Mouse (Mus musculus) layer of hippocampus, adult 11-12 months (tissue): Measurements from ENCODE around the gene Nbl1.

Experiments
- DNase-seq: peaks from one replicate; pipeline ENCODE4 v3.0.0; 2022; ENCODE audit warnings: low spot score

Nbl1 gene

DNA sequence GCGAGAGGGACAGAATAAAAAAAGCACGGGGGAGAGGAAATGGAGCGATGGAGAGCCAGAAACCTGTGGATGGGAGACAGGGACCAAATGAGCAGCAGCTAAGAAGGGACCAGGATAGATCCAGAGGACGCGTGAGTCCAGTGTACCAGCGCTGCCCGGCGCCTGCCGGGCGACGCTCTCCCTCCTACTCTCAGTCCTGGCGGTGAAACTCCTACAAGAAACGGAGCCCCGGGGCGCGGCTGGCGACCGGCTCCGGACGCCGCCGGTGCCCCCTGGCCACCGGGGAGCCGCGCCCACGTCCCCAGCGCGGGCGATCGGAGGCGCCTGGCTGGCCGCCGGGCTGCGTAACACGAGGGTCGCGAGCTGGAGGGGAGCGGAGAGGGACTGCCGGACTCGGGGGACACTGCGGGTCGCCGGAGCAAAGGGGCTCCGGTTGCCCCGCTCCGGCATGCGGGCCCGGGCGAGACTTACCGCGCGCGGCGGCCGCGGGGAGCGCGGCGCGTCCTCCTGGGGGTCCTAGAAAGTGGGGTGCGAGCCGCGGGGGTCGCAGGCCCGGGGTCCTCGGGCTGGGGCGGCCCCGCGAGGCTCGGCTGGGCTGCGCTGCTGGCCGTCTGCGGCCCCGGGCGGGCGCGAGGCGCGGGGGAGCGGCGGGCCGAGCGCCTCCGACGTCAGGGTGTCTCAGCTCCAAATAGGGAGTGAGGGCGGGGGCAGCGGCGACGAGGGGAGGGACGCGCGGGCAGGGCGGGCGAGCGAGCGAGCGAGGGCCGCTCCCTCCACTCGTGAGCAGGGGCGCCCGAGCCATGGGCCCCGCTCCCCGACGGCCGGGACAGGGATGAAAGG lies at the start of gene Nbl1:
TSS of gene Nbl1 (minus strand) at position 638 of the 840 bp plus-strand sequence.
- DNase-seq, result no peak

- DNase-seq, result no peak
Measured at GRCm38 (mm10) chr4:139141785-139142184, 49.0 kb upstream of the Nbl1 start.

DNA sequence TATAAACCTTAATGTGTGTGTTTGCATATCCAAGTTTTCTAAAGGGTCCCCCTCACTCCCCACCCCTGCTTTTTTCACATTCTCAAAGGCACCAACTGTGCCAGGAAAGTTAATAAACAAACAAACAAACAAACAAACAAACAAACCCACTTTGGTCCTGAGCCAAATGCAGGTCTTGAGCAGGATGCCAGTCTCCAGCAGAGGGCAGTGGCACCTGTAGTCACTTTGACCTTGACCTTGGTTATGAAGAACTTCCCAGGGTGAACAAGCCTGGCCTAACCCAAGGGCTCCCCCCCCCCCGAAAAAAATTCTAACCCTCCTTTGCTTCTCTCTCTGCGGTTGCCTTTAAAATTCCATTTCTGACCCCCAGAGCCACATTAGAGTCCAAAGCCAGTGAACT lies 47.5 kb upstream of the Nbl1 start:
- DNase-seq, result no peak

GRCm38 (mm10) chr4:139136011-139136410 lies 43.2 kb upstream of the Nbl1 start:
- no peak for DNase-seq

DNA sequence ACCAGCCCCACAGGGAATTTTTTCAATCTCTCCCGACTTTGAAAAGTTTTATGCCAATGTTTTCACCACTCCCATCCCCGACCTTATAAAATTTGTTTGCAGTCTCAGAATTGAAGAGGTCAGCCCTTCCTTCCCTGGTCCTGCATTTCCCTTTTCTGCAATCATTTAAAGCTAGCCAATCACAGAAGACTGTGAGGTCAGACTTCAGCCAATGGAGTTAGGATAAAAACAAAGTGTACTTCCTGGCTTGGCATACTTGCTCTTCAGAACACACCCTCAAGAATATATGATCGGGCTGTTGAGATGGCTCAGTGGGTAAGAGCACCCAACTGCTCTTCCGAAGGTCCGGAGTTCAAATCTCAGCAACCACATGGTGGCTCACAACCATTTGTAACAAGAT lies 40.3 kb upstream of the Nbl1 start:
- DNase-seq, result no peak

GRCm38 (mm10) chr4:139131858-139132672 lies 39.3 kb upstream of the Nbl1 start:
- peak; percentile 14 for DNase-seq

DNA sequence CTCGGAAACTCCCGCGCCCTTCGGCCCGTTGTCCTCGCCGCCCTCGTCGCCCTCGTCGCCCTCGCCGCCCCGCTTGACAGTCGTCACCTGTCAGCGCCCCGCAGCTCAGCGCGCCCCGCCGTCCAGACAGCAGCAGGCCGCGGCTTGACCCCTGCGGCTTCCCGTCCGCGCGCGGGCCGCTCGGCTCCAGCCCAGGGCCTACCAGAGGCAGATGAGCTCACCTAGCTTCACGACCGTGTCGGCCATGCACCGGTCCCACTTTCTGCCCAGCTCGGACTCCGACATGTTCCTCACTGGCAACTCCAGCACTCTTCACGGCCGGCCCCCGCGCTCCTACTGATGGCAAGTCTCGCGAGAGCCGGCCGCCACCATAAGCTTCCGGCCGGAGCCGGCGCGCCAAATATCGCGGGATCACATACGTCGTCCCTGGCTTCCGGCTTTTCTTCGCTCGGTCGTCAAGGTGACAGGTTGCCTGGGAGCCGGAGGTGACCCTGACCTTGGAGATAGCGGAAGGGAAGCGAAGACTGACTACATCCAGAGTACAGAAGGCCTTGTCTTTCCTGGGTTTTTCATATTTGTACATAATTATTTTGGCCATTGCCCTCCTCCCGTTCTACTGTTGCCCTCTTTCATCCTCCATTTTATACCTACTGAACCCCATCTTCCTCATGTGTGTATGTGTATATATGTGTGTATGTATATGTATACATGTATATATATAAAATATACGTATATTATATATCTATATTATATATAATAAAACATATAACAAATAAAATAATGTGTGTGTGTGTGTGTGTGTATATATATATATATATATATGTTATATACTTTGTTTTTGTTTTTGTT lies 38.1 kb upstream of the Nbl1 start, which contains the start of gene Minos1:
TSS of gene Minos1 (minus strand) at position 413 of the 849 bp plus-strand sequence.
- peak; percentile 99 for DNase-seq

GRCm38 (mm10) chr4:139129806-139130700 lies 37.3 kb upstream of the Nbl1 start:
- peak; percentile 17 for DNase-seq

GRCm38 (mm10) chr4:139126475-139126874 lies 33.7 kb upstream of the Nbl1 start:
- no peak for DNase-seq

- no peak for DNase-seq
Measured at GRCm38 (mm10) chr4:139124940-139125339, 32.1 kb upstream of the Nbl1 start.

DNA sequence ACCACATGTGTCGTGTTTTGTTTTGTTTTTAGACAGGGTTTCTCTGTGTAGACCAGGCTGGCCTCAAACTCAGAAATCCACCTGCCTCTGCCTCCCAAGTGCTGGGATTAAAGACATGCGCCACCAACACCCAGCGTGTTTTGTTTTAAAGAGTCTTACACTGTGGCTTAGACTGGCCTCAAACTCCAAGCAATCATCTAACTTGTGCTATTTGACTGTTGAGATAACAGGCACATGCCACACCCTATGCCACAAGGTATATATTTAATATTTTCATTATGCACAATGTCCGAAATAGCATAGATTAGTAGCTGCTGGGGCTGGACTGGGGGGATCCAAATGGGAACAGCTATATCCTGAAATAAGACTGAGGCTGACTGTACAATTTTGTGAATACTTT lies 29.8 kb upstream of the Nbl1 start:
- DNase-seq, result no peak

- DNase-seq, result no peak
Measured at GRCm38 (mm10) chr4:139120998-139121397, 28.2 kb upstream of the Nbl1 start.

GRCm38 (mm10) chr4:139120281-139120814 lies 27.6 kb upstream of the Nbl1 start:
- no peak for DNase-seq

- DNase-seq, result no peak
Measured at GRCm38 (mm10) chr4:139116356-139117063, 23.7 kb upstream of the Nbl1 start.

DNA sequence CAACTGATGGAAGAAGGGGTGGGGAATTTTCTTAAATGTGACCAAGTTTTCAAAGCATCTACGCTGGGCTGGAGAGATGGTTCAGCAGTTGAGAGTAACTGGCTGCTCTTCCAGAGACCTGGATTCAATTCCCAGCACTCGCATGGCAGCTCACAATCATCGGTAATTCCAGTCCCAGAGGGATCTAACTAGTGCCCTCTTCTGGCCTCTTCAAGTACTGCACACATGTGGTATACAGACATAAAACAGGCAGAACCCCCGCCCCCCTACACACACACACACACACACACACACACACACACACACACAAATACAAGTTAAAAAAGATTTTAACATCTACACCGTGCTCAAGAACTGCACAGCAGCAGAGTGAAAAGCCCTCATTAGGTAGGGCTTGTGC lies 22.9 kb upstream of the Nbl1 start:
- DNase-seq, result no peak

GRCm38 (mm10) chr4:139112482-139112881 lies 19.7 kb upstream of the Nbl1 start:
- no peak for DNase-seq

DNA sequence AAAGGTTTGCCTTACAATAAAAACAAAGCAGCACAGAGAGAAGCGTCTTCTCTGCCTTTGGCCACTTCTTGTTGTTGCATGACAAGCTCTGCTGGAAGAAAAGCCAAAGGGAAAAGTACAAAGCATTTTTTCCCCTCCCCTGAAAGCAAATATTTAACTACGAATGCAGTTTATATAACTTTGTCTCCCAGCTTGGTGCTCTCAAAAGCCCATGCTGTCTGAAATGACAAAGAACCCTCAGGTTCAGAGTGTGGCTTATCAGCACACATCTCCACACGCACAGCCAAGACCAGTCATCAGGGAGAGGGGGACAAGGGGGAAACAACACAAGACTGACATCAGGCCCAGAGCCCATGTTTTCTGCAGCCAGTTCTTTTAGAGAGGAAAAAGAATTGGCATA lies 18.6 kb upstream of the Nbl1 start:
- no peak for DNase-seq

DNA sequence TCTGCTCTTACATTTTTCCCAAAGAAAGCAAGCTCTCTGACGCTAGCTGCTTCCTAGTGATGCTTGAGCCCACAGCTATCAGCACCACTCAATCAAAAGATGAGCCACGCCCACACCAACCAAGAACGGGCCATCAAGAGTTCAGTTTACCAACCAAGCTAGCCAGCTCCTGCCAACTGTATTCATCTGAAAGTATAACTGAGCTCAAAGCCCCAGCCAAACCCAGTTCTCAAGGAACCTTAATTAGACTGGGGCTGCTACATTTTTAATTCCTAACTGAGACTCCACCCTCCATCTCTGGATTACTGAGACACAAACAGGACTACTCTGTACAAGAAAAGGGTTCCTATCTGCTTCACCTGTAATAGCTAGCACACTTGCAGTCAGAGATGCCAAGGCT lies 18.1 kb upstream of the Nbl1 start:
- no peak for DNase-seq

DNA sequence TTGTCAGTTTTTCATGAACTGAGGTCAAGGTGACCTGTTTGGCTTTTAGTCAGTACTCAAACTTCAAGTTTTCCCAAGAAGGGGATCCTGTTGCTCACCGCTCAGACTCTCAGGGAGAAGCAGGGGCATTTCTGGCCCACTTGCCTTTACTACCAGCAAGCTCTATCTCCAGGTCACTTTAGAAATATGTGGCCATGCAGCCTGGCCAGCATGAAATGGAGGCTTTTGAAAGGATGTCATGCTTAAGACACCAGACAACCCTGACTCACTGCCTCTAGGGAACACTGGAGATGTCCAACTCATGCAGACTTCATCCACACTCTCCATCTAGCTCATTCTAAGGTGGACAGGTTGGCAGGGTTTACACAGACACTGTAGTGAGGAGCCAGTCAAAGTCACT lies 12.7 kb upstream of the Nbl1 start:
- DNase-seq, result no peak

DNA sequence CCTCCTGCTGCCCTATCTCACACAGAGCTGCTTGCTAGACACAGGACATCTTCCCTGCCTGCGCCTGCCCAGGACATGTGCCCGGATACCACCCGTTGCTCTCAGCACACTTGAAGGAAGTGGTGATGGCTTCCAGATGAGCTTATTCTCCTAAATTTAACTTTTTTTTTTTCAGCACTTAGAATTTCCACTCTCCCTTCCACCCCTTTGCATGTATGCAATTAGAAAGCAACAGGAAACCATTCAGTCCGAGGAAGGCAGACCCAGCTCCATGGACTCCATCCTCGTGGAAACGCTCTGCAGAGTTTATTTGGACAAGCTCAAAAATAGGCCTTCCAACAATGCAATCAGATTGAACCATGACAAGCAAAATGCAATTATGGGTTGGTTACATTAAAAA lies 8.8 kb upstream of the Nbl1 start:
- no peak for DNase-seq
